ENCODE assay signal across 28 mouse cellular contexts in genomic region chr2:56550163-56550562, GRCm38 (mm10).
"Had no signal": no experiment of that assay in that cellular context is flagged by ENCODE, and none has a peak within 500 bp of the region (broad histone marks: within the 10 kb centered on the region; RNA-seq: fewer than 3 reads in every experiment).

No protein-coding gene starts in this region.

- ATAC-seq: hindbrain, postnatal 0 days; intestine, embryonic 16.5 days; liver, postnatal 0 days had no signal

- H3K4me2 ChIP-seq: heart, embryonic 11.5 days; heart, embryonic 13.5 days; heart, embryonic 15.5 days; hindbrain, embryonic 13.5 days; hindbrain, embryonic 15.5 days; kidney, embryonic 15.5 days; limb, embryonic 12.5 days; liver, embryonic 11.5 days; liver, embryonic 13.5 days; liver, embryonic 15.5 days had no signal

- DNase-seq: gastrocnemius, postnatal 10 days; gastrocnemius, postnatal 25 days; heart, adult 18-20 months; heart, postnatal 14 days; heart, postnatal 36 days; kidney, adult 11 months; kidney, adult 2 months; kidney, adult 9 months; kidney, postnatal 14 days; kidney, postnatal 36 days; layer of hippocampus, adult 9-11 months; layer of hippocampus, postnatal 36 days; left cerebral cortex, postnatal 4 days; liver; liver, embryonic 13.5 days; liver, postnatal 0 days had no signal

- H3K9me3 ChIP-seq: heart, embryonic 13.5 days; heart, embryonic 15.5 days; hindbrain, embryonic 13.5 days; hindbrain, embryonic 15.5 days; kidney, embryonic 15.5 days; limb, embryonic 12.5 days; liver, embryonic 13.5 days; liver, embryonic 15.5 days had no signal

- H3K4me3 ChIP-seq: heart, embryonic 13.5 days; heart, embryonic 15.5 days; hindbrain, embryonic 13.5 days; hindbrain, embryonic 15.5 days; kidney, embryonic 15.5 days; limb, embryonic 12.5 days; liver, embryonic 13.5 days; liver, embryonic 15.5 days had no signal

- H3K36me3 ChIP-seq: heart, embryonic 13.5 days; heart, embryonic 15.5 days; hindbrain, embryonic 13.5 days; hindbrain, embryonic 15.5 days; kidney, embryonic 15.5 days; limb, embryonic 12.5 days; liver, embryonic 13.5 days; liver, embryonic 15.5 days had no signal

- H3K27ac ChIP-seq: heart, embryonic 13.5 days; heart, embryonic 15.5 days; hindbrain, embryonic 13.5 days; hindbrain, embryonic 15.5 days; hindbrain, postnatal 0 days; kidney, embryonic 15.5 days; kidney, postnatal 0 days; limb, embryonic 12.5 days; liver, embryonic 13.5 days; liver, embryonic 15.5 days had no signal

- H3K9ac ChIP-seq: heart, embryonic 13.5 days; heart, embryonic 15.5 days; hindbrain, embryonic 13.5 days; hindbrain, embryonic 15.5 days; kidney, embryonic 15.5 days; limb, embryonic 12.5 days; liver, embryonic 13.5 days; liver, embryonic 15.5 days; liver, postnatal 0 days had no signal

- H3K4me1 ChIP-seq: heart, embryonic 13.5 days; heart, embryonic 15.5 days; hindbrain, embryonic 13.5 days; hindbrain, embryonic 15.5 days; kidney, embryonic 15.5 days; limb, embryonic 12.5 days; liver, embryonic 13.5 days; liver, embryonic 15.5 days had no signal

- H3K27me3 ChIP-seq: heart, embryonic 13.5 days; heart, embryonic 15.5 days; hindbrain, embryonic 13.5 days; hindbrain, embryonic 15.5 days; kidney, embryonic 15.5 days; limb, embryonic 12.5 days; liver, embryonic 13.5 days; liver, embryonic 15.5 days had no signal
